Mouse (Mus musculus) brain, adult 2 months (tissue): Measurements from ENCODE around the gene Actrt3.
"Not testable (repeated sequence)": the region's sequence is repeated elsewhere in the genome, so short reads cannot be mapped to it uniquely, and the experiment has no call there.

ENCODE experiments used
- DNase-seq: peaks from one replicate; pipeline ENCODE4 v3.0.0; 2011; ENCODE audit warnings: low read depth, low spot score

Actrt3 gene

DNA sequence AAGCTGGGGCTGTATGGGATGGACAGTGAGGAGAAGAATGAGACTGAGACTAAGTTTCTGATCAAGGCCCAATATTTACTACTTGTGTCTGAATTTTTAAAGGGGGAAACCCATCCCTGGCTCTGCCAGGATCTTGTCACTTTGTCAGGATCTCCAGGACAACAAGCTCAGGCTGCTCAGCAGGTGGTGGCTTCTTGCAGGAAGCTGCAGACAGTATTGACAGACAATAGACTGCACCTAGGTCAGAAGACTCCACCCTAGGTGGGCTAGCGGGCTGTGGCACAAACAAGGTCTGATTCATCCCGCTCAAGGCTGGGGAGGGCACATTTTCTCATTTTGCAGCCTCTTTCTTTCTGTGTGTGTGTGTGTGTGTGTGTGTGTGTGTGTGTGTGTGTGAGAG is 26.2 kb downstream of the Actrt3 start:
- DNase-seq, result no peak

DNA sequence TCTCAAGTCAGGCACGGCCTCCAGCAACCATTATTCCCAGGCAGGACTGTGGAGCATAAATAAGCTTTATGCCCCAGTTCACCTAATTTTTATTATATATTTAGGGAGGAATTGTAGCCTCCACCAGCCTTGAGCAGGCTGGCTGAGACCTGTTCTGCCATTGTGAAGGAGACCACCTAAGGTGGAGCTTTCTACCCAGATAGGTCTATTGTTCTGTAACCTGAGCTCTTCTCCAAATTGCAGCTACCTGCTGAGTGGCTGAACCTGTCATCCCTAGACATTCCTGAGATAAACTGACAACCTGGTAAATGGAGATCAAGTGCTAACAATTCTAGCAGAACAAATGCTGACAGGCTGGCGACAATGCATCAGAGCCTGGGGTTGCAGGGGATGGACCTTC is 33.4 kb downstream of the Actrt3 start:
- not testable (repeated sequence) for DNase-seq

DNA sequence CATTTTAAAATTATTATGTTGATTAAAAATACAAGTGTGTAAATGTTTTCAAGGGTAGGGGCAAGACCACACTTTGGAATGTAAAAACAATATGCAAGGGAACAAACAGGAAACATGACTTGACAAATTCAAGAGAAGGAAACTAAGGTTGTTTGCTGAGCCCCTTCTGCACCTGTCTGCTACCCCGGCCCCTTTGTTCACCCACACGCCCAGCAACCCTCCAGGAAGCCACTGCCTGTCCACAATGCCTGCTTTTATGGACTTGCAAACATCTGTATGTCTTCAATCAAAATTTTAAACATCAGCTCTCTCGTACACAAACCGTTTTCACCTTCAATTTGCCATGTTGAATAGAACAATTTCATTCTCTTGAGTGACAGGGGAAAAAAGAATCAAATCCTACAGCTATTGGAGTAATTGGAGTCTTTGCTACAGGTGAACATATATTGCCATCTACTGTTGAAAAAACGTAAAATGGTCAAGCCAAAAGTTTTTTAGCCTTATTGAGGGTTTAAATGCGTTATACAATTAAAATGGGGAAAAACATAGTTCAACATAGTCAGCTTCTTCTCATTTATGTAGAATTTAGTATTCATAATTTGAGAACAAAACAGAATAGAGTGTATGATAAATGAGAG is 38.9 kb downstream of the Actrt3 start:
- DNase-seq, result peak; percentile 23

- DNase-seq, result no peak
Observed at GRCm38 (mm10) chr3:30553741-30554140, 46.0 kb downstream of the Actrt3 start.

DNA sequence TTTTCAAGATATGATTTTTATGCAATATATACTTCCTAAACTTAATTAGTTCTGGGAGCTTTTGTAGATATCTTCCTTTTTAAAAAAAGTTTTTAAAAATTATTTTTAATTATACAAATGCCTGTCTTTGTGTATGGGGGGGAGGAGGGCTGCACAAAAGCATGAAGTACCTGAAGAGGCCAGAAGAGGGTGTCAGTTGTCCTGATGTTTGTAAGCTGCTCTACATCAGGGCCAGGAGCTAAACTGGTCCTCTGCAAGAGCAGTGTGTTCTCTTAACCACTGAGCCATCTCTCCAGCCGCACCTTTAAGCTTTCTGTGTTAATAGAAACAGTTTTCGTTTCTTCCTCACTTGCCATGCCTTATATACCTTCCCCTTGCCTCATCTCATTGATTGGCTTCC is 49.5 kb downstream of the Actrt3 start:
- DNase-seq, result peak; percentile 52

DNA sequence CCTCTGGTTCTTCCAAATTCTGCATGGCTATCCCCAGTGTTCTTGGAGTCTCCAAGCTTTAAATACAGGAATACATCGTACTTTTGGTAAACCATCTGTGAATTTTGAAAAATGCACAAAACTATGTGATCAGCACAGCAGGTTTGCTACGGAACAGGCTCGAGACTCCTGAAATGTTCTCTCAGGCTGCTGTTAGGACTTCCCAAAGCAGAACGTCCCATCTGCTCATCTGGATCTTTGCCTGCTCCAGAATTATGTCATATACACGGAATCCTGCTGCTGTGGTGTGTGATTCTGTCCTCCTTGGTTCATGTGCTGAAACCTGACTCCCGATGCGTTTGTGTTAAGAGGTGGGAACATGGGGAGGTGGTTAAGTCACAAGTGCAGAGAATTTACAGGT is 50.8 kb downstream of the Actrt3 start:
- DNase-seq, result peak; percentile 58

DNA sequence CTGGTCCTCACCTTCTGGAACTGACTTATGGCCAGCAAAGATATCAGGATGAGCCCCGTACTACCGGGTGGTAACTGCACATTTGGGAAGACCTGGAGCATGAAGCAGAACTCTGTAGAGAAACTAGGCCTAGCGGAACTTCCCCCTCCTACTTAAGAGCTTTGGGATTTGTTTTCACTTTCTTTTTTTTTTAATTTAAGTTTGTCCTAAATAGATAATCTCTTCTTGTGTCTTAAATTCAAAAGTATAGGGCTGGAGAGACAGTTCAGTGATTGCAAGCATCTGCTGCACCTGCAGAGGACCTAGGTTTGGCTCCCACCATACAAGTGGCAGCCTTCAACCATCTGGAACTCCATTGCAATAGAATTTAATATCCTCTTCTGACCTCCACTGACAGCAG is 51.8 kb downstream of the Actrt3 start, which contains the start of gene Mecom:
TSS of gene Mecom (minus strand) at position 101 of the 400 bp plus-strand sequence.
- DNase-seq, result no peak
